Mouse (Mus musculus) MEL (cell line): Measurements from ENCODE around the gene Fam71a.

Experiments
- BHLHE40 ChIP-seq: IDR thresholded peaks from 2 replicates; pipeline ENCODE4 v1.6.1; 2012; ENCODE audit warnings: low read depth, mild to moderate bottlenecking, inconsistent platforms, low read length, improper control_type of control experiment, borderline replicate concordance
- CHD1 ChIP-seq: IDR thresholded peaks from 2 replicates; pipeline ENCODE4 v1.6.1; 2012; ENCODE audit warnings: low read depth, mild to moderate bottlenecking, inconsistent platforms, low read length, improper control_type of control experiment
- CTCF ChIP-seq, 3 experiments: IDR thresholded peaks in 2 of 3; conservative IDR thresholded peaks in 1 of 3; 2 replicates each; pipeline ENCODE4 v1.5.1; 2011 to 2012; ENCODE audit warnings: low read length in 3 of 3, low read depth in 2 of 3, mild to moderate bottlenecking in 2 of 3, improper control_type of control experiment in 1 of 3, inconsistent platforms in 1 of 3, mixed read lengths in 1 of 3, moderate library complexity in 1 of 3; ENCODE audit not compliant: control insufficient read depth in 1 of 3, insufficient read depth in 1 of 3, poor library complexity in 1 of 3, severe bottlenecking in 1 of 3
- EP300 ChIP-seq, 2 experiments: IDR thresholded peaks; 2 replicates each; pipeline ENCODE4 v1.6.1; 2011; ENCODE audit warnings: improper control_type of control experiment in 2 of 2, low read length in 2 of 2, low read depth in 1 of 2, mild to moderate bottlenecking in 1 of 2
- GATA1 ChIP-seq: IDR thresholded peaks from 2 replicates; pipeline ENCODE4 v1.6.1; 2011; ENCODE audit warnings: low read depth, low read length, improper control_type of control experiment
- MAZ ChIP-seq: IDR thresholded peaks from 2 replicates; pipeline ENCODE4 v1.6.1; 2012; ENCODE audit warnings: low read depth, mild to moderate bottlenecking, inconsistent platforms, low read length, improper control_type of control experiment
- POLR2A ChIP-seq, 2 experiments: IDR thresholded peaks; 2 replicates each; pipeline ENCODE4 v1.6.1; 2011 to 2012; ENCODE audit warnings: low read length in 2 of 2, mild to moderate bottlenecking in 2 of 2, control low read depth in 1 of 2, improper control_type of control experiment in 1 of 2, low read depth in 1 of 2, moderate library complexity in 1 of 2; ENCODE audit not compliant: control insufficient read depth in 1 of 2, insufficient read depth in 1 of 2, poor library complexity in 1 of 2
- RAD21 ChIP-seq: IDR thresholded peaks from 2 replicates; pipeline ENCODE4 v1.6.1; 2011; ENCODE audit warnings: mild to moderate bottlenecking, low read depth, low read length, improper control_type of control experiment
- SIN3A ChIP-seq: IDR thresholded peaks from 2 replicates; pipeline ENCODE4 v1.6.1; 2012; ENCODE audit warnings: low read length, improper control_type of control experiment, inconsistent platforms
- TBP ChIP-seq: IDR thresholded peaks from 2 replicates; pipeline ENCODE4 v1.8.0; 2011; ENCODE audit warnings: low read depth, low read length, improper control_type of control experiment
- TCF12 ChIP-seq: IDR thresholded peaks from 2 replicates; pipeline ENCODE4 v1.6.1; 2014; ENCODE audit warnings: low read depth, mild to moderate bottlenecking, inconsistent platforms, low read length, improper control_type of control experiment, moderate library complexity
- UBTF ChIP-seq: IDR thresholded peaks from 2 replicates; pipeline ENCODE4 v1.6.1; 2012; ENCODE audit warnings: low read depth, mild to moderate bottlenecking, inconsistent platforms, low read length, improper control_type of control experiment, moderate library complexity, borderline replicate concordance; ENCODE audit not compliant: insufficient read depth
- USF2 ChIP-seq, 2 experiments: IDR thresholded peaks; 2 replicates each; pipeline ENCODE4 v1.6.1; 2011 to 2012; ENCODE audit warnings: improper control_type of control experiment in 2 of 2, low read length in 2 of 2, borderline replicate concordance in 1 of 2, inconsistent platforms in 1 of 2, low read depth in 1 of 2, mild to moderate bottlenecking in 1 of 2; ENCODE audit not compliant: insufficient read depth in 1 of 2

- no peak for TF ChIP-seq USF2 (IDR thresholded peaks at IDR 0.05; ENCODE audit: borderline replicate concordance in 1 of 2, insufficient read depth in 1 of 2, low read depth in 1 of 2, low read length in 2 of 2)
- TF ChIP-seq CTCF (IDR thresholded peaks at IDR 0.05 in 2 of 3, conservative IDR thresholded peaks at IDR 0.05 in 1 of 3; ENCODE audit: control insufficient read depth in 1 of 3, insufficient read depth in 1 of 3, low read depth in 2 of 3, low read length in 3 of 3, poor library complexity in 1 of 3, severe bottlenecking in 1 of 3) = no peak
- TF ChIP-seq POLR2A (IDR thresholded peaks at IDR 0.05; ENCODE audit: control insufficient read depth in 1 of 2, insufficient read depth in 1 of 2, low read depth in 1 of 2, low read length in 2 of 2, poor library complexity in 1 of 2) = no peak
- TF ChIP-seq EP300 (IDR thresholded peaks at IDR 0.05; ENCODE audit: low read depth in 1 of 2, low read length in 2 of 2) = no peak
- no peak for TF ChIP-seq GATA1
- no peak for TF ChIP-seq UBTF
- no peak for TF ChIP-seq CHD1
- no peak for TF ChIP-seq TBP
- TF ChIP-seq MAZ = no peak
- no peak for TF ChIP-seq BHLHE40
- no peak for TF ChIP-seq TCF12
- TF ChIP-seq SIN3A = no peak
- TF ChIP-seq RAD21 = no peak
Observed at GRCm38 (mm10) chr1:191124288-191124687, 40.3 kb downstream of the Fam71a start.
